Mouse (Mus musculus) megakaryocyte, adult 5-6 weeks (primary cell): Measurements from ENCODE around the gene Dyx1c1. TPM values are rescaled to one million over a fixed set of nuclear protein-coding genes. Genes with fewer than 3 reads are reported as not detected.

Experiments
- ATAC-seq: 2 replicates; pipeline ENCODE4 v1.8.0; 2016; ENCODE audit warnings: mild to moderate bottlenecking, inconsistent platforms; ENCODE audit not compliant: poor library complexity, severe bottlenecking
- total RNA-seq, 2 experiments: library from RNA; stranded (forward) in 1 of 2; stranded (reverse) in 1 of 2; fragments of 153-499, 151-499 nt in 1 of 2; fragments of 221-1000, 200-1000 nt in 1 of 2; gene quantifications; 2 replicates each; pipeline versions ENCODE4 v1.2.3 to v1.2.4; 2015 to 2017

The Dyx1c1 gene
- total RNA-seq, 2 experiments from 2014 or later, result 0.18 to 0.25 TPM

DNA sequence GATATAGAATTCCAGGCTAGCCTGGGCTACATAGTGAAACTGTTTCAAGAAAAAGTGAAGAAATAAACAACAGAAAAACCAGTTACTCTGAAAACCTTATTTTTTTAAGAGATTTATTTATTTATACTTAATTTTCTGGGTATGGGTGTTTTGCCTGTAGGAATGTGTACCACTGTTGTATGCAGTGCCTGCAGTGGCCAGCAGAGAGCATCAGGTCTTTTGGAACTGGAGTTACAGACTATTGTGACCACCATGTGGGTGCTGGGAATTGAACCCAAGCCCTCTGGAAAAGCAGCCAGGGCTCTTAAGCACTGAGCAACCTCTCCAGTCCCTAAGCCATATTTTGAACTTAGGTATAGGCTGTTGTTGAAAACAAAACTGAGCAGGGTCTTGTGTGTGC, 14.4 kb downstream of the Dyx1c1 start:
- no peak for ATAC-seq

DNA sequence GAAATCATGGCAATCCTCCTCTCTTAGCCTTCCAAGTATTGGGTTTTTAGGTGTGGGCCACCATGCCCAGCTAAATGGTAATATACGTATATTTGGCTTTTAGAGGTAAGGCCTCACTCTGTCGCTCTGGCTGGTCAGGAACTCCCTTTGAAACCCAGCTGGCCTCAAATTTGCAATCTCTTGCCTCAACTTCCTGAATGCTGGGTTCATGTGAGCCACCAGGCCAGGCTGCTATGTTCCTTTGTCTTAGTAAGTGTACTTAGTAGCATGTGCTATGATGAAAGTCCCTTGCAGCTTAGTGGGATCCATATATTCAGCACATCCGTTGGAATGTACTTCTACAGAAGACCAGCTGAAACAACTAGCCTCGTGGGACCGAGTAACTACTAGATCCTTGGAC, 16.1 kb downstream of the Dyx1c1 start:
- ATAC-seq, result peak; percentile 88

DNA sequence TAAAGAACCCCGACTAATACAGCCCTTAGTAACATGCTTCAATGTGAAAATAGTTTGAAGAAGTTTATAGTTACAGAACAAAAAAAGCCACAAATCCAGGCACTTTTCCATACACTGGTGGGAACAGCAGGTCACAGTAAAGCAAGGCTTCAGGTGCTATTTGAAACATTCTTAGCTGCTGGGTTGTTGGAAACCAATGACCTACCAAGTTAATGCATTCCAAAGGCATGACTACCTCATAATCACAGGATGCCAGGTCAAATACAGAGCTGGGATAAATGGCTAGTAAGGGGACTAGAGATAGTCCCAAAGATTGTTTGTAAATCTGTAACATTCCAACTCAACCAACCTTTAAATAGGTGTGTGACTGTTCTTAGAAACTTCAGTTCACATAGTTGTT, 16.7 kb downstream of the Dyx1c1 start:
- ATAC-seq, result no peak

DNA sequence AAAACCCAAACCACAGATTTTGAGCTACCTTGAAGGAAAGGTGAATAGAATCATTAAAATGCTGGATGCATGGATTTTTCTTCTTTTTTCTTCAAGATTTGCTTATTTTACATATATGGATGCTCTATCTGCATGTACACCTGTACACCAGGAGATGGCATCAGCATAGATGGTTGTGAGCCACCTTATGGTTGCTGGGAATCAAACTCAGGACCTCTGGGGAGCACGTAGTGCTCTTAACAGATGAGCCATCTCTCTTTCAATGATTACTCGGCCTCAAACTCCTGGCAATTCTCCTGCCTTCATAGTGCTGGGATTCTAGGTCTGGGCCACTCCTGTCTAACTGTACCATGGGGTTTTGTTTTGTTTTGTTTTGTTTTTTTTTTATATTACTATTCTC, 24.5 kb downstream of the Dyx1c1 start:
- ATAC-seq, result no peak

DNA sequence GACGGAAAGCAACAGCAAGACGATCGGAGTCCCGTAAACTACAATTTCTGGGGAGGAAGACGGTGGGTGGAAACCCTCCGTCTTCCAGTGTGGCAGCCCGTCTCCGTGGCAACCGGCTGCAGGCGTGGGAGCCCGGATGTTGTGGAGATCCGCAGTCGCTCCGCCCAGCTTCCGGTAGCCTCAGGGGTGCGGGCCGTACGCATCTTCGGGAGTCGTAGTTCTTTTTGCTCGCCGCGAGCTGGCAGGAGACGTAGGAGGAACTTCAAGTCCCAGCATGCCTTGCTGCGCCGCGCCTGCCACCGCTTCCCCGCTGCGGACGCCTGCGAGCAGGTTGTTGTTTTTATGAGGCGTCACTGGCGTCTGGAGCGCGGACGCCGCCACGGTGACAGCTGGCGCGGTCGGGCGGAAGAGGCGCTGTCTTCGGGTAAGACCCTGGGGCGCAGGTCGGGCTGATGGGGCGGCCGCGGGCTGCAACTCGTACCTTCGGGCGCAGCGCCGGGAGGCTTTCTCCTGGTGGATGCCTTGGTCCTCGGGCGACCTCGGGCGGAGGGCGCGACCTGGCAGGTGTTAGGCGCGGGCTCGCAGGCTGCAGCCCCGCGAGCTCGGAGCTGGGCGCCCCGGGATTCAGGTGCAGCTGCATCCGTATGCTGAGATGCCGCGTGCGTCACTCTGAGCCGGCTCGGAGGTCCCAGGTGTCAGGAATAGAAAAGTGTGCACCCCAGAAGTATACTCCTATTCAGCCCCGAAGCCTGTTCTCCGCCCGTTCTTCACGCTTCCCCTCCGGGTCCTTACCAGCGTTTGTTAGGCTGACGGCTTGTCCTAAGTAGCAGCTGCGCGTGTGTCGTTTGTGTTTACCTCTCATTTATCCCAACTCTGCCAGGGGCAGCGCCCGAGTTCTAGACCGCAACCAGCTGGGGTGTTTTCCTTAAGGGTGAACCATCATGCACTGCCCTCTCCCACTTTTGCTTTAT, 26.9 kb downstream of the Dyx1c1 start, which contains the start of the genes Ccpg1os and Ccpg1:
Ccpg1os (minus strand) TSS at position 133 of the 971 bp plus-strand sequence.
Ccpg1 (plus strand) TSS at position 180 of the 971 bp plus-strand sequence.
- peak; percentile 98 for ATAC-seq

DNA sequence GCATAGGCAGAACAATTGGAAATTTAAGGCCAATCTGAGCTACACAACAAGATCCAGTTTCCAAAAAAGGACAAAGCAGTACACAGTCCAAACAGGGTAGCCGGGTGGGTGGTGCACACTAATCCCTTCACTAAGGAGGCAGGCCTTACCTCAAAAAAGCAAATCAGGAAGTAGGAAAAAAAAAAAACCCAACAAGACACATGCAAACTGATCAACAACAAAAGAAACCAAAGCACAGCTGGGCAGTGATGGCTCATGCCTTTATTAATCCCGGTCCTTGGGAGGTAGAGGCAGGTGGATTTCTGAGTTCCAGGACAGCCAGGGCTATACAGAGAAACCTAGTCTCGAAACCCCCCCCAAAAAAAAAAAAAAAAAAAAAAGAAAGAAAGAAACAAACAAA, 29.1 kb downstream of the Dyx1c1 start:
- no peak for ATAC-seq

DNA sequence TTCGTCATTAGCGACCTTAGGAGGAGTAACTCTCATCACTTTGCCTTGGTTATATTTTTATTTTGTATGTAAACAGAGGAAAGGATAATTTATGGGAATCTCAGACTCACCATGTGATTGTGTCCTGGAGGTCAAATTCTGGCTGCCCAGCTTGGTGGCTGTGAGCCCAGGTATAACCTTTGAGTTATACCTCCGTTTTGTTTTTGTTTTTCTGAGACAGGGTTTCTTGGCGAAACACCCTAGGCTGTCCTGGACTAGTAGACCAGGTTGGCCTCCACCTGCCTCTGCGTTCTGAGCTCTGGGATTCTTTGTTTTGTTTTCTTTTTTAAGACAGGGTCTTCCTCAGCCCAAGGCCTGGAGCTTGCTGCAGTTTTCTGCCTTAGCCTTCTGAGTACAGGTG, 30.1 kb downstream of the Dyx1c1 start:
- no peak for ATAC-seq

DNA sequence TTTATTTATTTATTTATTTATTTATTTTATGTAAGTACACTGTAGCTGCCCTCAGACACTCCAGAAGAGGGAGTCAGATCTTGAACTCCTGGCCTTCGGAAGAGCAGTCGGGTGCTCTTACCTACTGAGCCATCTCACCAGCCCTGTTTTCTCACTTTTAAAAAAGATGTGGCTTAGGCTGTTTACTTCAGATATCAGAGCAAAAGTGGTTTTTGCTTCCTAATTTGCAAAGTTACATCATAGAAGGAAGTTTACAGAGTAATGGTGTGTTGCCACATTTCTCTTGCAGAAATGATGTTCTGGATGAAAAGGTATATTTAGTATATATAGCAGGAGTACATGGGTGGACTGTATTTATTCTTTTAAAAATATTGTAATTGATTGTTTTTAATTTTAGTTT, 32.8 kb downstream of the Dyx1c1 start:
- ATAC-seq, result peak; percentile 82

DNA sequence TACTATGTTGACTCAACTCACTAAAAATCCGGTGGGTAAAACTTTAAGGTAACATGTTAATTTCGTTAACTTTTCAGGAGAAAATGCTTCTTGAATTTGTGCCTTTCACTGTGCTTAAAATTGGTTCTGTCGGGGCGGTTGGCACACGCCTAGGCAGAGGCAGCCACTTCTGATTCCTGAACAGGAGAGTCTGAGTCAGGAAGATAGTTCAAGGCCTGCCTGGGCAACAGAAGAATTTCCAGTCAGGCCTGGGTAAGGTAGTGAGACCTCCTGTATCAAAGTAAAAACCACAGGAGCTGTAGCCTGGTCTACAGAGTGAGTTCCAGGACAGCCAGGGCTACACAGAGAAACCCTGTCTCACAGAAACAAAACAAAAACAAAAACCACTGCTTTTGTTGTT, 34.0 kb downstream of the Dyx1c1 start:
- ATAC-seq, result no peak

DNA sequence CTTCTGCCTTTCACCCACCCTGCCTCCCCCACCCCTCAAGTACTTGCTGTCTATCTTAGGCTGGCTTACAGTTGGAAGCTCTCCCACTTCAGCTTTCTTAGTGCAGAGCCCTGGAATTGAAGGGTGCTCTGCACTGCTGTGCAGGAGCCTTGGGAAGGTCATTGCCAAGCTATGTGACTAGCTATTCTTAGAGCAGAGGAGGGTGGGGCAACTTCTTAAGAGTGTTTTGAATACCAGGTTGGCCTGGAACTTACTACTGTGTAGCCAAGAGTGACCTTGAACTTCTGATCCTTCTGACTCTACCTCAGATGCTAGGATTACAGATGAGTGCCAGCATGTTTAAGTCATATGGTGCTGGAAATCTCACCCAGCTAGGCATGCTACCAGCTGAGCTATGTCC, 37.6 kb downstream of the Dyx1c1 start:
- no peak for ATAC-seq

DNA sequence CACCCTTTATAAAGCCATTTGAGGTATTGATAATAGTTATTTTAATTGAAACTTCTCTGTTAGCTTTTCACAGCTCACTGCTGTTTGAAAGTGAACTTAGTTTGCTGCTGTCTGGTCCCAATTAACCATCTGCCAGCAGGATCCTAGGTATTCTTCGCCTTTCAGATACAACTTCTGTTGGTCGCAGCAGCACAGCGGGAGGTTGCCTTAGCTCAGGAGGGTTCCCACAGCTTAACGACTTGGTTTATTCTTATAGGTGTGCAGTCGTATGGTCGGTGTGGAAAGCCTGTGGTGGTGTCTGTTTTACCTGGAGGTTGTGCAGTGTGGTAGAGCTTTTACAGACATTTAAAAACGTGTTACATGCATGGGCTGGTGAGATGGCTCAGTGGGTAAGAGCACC, 38.2 kb downstream of the Dyx1c1 start:
- no peak for ATAC-seq

DNA sequence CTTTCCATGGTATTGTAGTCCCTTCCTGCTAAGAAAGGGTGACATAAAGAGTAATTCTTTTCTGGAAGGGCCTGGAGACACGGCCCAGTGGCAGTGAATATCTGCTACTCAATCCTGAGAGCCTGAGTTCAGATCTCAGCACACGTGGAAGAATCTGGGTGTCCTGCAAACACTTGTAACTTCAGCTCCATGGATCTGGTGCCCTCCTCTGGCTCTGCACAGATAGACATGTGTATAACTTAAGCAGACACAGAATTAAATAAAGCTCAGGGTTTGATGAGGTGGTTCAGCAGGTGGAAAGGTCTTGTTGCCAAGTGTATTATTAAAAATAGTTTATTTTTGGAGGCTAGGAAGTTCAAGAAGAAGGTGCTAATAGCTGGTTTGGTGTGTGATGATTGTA, 41.9 kb downstream of the Dyx1c1 start:
- no peak for ATAC-seq

DNA sequence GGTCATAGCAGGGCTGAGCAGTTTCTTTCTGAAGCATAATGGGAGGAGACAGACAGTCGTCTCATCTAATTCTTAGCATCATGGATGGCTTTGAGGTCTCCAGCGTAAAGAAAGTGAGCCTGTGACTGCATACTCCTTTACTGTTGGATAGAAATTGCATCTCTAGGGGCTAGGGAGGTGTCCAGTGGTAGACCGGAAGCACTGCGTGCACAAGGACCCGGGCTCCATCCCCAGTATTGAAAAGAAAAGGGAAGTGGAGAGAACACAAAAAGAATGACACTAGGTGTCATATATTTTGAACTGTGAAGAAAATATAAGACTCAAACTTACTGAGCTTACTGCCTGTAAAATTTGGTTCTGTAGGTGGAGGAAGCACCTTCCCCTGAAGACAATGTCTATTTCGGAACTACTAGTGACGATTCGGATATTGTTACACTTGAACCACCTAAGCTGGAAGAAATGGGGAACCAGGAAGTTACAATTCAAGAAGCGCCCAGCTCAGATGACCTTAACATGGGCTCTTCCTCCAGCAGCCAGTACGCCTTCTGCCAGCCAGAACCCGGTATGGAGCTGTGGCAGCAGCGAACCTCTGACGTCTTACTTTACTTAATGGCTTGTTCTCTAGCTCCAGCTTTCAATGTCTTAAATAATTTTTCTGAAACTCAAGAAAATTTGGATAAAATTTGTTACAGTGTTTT, 42.9 kb downstream of the Dyx1c1 start:
- peak; percentile 78 for ATAC-seq

DNA sequence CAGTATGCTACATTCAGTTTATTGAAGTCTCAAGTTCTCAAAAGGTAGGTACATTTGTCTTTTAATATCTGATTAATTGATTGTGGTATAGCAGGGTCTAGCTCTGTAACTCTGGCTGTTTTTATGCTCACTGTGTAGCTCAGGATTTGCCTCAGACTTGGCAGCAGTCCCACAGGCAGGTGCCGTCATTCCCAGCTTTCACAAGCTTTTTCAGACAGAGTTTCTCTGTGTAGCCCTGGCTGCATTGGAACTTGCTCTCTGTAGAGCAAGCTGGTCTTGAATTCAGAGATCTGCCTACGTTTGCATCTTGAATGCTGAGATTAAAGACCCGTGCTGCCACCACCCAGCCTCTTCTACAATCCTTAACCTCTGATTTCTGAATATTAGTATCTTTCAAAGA, 43.6 kb downstream of the Dyx1c1 start:
- no peak for ATAC-seq

DNA sequence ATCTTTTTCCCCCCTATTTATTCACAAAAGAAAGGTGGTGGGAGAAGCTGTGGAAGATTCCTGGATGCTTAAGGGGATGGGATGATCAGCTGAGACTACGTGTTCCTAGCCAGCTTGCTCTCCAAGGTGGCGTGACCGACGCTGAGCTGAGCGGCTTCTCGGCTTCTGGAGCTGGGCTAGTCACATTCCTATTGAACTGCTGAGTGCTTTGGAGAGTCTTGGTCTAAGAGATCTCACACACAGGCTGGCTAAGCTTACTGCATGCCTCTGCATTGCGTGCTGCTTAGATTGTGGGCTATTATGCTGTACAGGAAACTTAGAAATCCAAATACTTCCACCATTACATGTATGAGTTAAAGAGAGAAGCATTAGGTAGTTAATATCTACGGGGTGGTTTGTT, 45.5 kb downstream of the Dyx1c1 start:
- no peak for ATAC-seq

DNA sequence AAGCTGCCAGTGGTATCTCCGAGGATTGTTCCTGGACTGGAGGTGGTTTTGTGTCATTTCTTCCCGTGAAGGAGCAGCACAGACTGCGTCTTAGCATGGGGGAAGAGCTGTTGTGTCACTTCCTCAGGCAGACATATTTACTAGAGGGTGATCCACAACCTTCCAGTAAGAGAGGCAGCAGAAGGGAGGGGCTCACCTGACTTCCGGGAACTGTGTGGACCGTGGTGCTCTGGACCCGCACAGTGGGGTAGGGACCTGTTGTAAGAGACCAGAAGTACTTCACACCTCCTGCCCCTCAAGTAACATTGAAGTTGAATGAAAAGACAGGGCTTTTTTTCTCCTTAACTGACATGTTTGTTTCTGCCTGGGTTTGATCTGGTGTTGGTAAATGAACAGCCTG, 46.5 kb downstream of the Dyx1c1 start:
- ATAC-seq, result 0 out of 2 replicates have a peak, but pooled peaks have one; percentile 35

DNA sequence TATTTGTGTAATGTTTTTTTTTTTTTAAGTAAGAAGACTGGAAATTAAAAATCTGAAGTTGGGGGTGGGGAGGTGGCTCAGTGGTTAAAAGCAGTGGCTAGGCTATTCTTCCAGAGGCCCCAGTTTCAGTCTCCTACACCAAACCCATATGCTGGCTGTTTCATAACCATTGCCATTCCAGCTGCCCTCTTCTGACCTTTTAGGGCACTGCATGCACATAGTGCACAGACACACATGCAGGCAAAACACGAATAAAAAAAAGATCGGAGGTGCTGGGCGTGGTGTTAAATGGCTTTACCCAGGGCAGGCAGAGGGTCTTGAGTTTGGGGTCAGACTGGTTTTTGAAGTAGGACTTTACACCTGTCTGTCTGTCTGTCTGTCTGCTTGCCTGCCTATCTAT, 47.6 kb downstream of the Dyx1c1 start:
- ATAC-seq, result 0 out of 2 replicates have a peak, but pooled peaks have one; percentile 37

DNA sequence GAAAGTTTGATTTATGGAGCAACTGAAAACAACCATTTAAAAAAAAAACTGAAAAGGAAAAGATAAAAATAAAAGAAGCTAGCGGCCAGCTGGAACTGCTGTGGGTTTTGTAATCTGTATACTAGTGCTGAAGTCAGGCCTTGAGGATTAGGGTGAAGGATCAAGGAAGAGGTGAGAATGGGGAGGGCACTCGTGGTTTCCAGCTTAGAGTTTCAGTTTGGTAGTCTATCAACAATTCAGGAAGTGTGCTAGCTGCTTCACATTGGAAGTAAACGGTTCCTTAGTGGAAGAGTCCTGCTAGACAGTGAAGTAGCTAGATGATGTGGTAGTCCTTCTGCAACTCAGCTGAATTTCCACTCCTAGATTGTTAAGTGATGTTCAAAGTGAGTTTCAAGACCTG, 49.8 kb downstream of the Dyx1c1 start:
- peak; percentile 15; the same call in 1 of the 2 replicates for ATAC-seq

DNA sequence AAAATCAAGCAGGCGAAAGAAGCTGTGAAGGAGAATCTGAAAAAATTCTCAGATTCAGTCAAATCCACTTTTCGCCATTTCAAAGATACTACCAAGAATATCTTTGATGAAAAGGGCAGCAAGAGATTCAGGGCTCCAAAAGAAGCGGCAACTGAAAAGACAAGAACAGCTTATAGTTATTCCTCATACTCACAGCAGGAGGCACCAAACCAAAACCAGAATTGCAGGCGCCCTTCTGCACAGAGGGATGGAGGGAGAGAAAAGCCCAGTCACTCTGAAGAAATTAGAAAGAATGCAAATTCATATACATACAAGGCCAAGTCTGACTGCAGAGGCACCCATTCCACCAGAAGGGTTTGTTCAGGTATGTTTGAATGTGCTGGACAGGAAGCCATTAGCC, 54.0 kb downstream of the Dyx1c1 start:
- ATAC-seq, result no peak

DNA sequence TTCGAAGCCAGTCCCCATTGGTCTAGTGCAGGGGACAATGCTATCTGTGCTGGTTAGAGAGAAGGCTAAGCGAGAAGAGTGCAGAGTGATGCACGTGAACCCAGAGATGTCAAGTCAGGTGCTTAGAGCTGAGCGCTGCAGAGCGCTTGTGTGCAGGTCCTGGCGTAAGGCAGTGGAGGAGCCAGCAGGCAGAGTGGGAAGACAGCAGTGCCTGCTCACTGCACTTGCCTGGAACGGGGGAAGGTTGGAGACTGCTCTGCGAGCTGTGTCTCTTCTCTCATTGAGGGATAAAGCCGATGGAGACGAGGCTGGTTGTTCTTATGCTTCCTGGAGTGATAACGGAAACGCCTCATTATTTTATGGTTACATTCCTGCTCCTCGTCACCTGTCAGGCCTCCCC, 56.1 kb downstream of the Dyx1c1 start:
- ATAC-seq, result no peak

DNA sequence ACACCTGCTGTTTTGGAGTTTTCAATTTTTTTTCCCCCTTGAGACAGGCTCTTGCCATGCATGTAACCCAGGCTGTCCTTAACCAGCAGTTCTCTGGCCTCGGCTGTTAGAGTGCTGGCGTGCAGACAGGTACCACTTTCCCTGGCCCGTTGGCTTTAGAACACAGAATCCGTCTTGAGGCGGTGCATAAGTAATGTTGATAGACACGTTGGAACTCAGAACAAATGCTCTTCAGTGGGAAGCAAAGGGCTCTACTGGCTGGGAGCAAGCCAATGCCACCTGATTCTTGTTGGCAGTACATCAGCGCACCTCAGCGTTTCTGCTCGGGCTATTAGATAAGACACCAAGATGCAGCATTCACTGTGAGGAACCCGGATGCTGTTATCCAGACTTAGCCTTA, 61.3 kb downstream of the Dyx1c1 start:
- ATAC-seq, result no peak

DNA sequence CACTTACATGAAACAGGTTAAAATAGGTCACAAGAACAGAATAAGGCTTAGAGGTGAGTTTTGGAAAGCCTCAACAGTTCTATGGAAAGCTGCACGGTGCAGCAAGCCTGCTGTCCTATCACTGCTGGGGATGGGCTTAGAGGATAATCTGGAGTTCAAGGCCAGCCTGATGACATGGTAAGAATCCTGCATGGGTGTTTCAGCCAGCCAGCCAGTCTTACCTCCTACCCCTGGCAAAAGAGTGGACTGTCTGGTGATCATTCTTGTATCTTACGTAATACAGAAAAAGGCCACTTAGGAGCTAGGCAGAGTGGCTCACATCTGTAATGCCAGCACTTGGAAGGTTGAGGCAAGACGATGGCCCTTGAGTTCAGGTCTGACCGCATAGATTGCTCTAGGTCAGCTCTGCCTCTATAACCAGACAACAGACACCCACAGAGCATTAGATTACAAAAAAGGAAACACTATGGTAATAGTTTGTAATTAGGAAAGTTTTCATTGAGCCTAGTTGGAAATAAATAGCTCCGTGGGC, 62.0 kb downstream of the Dyx1c1 start:
- ATAC-seq, result no peak
